Mouse (Mus musculus): ENCODE results near the gene Cacna1c. TPM values are rescaled to one million over a fixed set of nuclear protein-coding genes. Genes with fewer than 3 reads are reported as not detected.
A peak's percentile ranks its signal among the peaks of the same experiment; 100 is the strongest.

Cacna1c gene
- total RNA-seq, 2 experiments from 2014 or later: 53.4 to 54.5 TPM

DNA sequence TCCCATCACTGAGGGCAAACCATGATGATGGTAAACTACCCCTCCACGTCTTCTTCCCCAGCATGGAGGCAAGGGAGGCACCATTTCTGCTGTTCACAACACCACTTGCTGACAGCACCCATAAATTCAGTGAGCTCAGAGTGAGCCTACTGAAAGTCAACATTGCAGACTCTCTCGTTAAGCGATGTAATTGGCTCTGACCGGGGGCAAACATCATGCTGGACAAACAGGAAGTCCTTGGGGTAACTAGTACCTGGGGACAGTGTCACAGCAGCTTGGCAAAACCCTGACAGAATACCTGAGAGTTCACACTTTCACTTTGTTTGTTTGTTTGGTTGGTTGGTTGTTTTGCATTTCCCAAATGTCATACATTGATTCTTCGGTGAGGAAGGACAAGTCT lies 131.3 kb downstream of the Cacna1c start:
- no peak for DNase-seq (ENCODE audit: low spot score in 2 of 2)

DNA sequence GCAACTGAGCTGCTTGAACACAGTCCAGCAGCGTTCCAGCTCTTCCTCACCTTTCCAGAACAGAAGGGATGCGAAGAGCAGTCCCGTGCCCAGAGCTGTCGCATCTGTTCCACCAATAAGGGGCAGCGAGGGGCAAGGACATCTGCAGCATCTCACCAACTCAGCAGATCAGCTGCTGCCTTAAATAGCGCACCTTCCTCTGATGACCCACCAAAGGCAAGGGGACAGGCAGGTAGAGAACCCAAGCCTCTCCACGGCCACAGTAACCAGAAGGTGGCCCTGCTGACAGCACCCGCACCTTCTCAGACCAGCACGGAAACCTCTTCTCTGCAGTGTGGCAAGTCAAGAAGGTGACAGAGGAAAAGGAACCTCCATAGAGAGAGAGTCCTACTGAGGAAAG lies 131.8 kb downstream of the Cacna1c start:
- no peak for DNase-seq (ENCODE audit: low spot score in 2 of 2)

DNA sequence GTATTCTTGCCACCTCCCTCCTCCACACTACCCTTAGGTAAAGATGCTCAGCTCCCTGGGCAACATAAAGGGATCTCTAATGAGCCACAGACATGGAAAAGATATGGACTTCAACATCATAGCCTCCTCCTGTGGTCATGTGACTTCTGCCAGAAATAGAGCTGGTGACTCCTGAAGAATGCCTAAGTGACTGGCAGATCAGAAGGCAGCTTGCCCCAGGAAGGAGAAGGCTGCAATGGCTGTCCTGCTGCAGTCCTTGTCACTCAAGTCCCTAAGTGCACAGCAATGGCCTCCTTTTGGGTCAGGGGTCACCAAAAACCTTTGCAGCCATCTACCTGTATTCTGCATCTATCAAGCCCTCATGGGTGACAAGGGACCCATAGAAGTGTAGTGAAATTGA lies 133.5 kb downstream of the Cacna1c start:
- no peak for DNase-seq (ENCODE audit: low spot score in 2 of 2)

DNA sequence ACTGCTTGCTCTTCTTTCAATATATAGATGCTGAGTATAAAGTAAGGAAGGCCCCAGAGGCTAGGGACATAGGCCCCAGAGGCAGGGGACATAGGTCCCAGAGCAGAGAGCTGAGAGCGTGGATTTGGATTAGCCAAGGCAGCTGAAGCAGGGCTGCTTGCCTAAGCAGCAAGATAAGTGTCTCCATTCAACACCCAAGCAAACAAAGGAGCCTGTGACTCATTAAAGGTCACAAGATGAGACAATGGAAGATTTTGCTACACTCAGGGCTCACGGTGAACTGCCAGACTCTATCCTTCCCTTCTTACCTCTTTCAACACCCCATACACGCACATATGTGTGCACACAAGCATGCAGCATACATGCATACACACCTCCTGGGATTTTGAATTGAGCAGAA lies 137.3 kb downstream of the Cacna1c start:
- DNase-seq (ENCODE audit: low spot score in 2 of 2): no peak

DNA sequence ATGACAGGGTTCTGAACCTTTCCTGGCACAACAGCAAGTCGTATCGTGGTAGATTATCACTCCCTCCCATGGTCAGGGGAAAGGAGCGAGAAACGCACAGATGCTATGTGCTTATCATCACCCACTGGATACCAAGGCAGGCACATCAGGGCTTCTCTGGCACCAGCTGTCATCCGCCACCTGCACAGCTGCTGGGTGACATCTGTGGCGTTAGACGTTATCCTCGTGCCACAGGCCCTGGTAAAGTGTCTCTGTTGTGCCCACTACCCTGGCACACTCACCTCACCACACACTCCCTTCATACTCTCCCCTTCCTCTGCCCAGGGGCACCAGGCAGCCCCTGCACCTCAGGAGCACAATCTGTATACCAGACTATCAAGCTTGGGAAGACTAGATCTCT lies 137.8 kb downstream of the Cacna1c start:
- DNase-seq (ENCODE audit: low spot score in 2 of 2): no peak

DNA sequence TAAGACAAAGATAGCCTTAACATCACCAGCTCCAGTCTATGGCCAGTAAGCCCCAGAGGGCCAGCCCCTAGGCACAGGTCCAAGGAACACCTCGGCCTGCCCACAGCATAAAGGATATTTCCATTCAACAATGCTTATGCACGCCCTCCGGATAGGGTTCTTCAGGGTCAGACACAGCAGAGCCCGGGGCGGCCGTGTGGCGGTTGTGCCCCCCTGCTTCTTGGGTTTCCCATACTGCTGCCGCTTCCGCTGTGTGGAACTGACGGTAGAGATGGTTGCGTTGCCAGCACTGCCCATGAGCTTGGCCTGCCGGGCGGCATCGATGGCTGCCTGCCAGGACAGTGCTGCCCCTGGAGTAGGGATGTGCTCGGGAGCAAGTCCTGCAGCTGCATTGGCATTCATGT lies 139.1 kb downstream of the Cacna1c start:
- DNase-seq (ENCODE audit: low spot score in 2 of 2): peak; percentile 28 to 39

DNA sequence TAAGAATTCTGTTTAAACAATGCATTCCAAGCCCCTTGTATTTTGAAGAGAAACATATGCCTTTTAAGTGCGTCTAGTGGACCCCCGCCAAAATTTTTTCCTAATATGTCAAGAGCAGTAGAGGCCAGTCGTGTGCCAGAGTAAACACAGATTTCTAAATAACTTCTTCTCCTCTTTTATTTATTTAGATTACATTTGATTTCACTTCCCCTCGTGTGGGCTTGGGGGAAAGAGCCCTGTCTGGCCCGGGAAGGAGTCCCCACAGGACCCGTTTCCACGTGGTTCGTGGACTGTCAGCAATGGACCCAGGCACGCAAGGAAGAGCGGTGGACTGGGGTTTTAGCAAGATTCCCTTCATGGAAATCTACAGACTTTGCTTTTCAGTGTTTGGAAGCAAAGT lies 143.4 kb downstream of the Cacna1c start:
- DNase-seq (ENCODE audit: low spot score in 2 of 2): no peak

DNA sequence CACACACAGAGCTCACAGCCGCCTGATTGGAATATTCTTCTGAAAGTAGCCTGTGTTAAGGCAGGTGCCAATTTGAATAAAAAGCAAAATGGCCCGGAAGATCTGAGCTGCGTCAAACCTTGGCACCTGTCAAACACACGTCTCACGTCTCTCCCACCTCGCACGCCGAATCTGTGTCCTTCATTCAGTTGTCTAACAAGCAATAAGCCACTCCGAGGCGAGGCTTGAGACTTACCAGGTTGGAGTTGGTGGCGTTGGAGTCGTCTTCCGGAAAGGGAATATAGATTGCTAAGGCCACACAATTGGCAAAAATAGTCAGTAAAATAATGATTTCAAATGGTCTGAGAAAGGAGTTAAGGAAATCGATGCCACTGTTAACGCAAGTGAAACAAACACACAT lies 143.9 kb downstream of the Cacna1c start:
- no peak for DNase-seq (ENCODE audit: low spot score in 2 of 2)

DNA sequence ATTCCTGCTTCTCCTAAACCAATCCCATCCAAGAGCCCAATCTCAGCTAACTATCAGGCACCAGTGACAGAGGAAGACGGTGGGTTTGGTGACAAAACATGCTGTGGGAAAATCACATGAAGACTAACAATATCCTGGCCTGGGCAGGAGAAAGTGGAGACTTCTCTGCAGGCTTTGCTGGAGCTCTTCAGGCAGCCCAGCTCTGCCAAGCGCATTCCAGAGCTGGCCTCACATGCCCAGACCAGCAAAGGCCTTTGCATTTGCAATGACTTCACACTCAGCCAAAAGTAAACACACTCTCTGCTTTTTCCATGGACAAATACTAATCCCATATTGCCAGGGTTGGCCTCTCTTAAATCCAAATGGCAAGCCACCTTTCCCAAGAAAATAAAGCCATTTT lies 144.5 kb downstream of the Cacna1c start:
- no peak for DNase-seq (ENCODE audit: low spot score in 2 of 2)

DNA sequence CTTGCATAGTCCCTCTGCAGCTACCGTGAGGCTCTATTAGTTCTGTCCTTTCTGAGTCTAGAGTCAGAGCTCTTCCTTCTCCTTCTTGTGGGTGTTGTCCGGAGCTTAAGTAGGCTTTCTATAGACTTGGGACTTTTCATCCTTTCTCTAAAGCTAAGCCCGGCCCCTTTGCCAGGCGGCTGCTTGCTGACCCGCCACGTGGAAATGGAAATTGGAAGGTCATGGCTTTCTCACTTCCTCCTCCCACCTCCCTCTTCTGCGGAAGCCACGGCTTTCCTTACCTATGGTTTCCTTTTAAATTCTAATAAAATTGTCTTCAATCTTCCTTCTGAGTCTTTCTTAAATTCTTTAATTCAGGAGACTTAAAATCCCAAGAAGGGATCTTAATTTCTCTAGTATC lies 148.9 kb downstream of the Cacna1c start:
- DNase-seq (ENCODE audit: low spot score in 2 of 2): no peak

DNA sequence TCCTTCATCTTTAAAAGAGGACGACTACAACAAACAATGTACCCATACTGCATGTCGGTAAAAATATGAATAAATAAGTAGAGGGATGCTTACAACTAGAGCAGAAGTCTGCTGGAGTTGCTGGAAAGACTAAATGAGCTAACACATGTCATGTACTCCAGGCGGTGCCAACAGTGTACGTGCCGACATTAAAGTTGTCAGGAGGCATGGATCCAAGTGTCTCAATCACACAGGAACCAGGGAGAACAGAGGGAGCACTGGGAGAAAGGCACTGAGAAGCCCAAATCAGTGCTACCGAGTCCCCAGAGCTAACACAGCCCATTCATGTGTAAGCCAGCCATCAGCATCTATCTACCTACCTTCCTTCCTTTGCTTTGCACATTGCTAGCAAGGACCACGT lies 150.7 kb downstream of the Cacna1c start:
- no peak for DNase-seq (ENCODE audit: low spot score in 2 of 2)

DNA sequence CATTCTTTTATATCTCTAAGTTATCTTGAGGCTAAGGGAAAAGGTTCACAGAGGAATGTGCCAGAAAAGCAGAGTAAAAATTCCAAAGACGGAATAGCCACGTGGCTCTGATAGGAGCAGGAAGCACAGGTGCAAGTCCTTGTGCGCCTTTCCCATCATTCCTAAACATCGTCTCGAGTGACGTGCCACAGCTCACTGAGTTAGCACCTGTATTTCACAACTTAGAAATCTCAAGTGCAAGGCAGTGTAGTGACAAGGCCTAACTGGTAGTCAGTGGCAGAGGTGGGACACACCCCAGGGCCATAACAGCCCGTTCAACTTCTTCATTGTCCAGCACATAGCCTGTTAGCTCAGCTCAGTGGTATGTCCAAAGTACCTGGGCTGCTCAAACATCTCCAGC lies 152.1 kb downstream of the Cacna1c start:
- no peak for DNase-seq (ENCODE audit: low spot score in 2 of 2)

DNA sequence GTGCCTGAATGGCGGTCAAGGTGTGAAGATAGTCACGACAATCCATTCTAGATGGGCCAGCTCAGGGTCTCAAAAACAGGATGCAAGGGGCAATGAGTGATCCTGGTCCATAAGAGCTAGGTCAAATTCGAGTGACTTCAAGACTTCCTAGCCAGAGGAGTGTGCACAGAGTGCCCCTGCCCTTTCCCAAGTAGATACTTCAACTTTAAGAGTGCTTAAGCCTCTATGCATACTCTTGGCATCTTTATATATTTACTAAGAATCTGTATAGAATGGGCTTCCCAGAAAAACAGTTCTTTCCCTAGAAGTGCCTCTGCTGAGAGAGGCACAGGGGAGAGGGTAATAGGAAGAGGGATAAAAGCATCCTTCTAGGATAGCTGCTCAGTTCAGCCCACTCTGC lies 153.4 kb downstream of the Cacna1c start:
- no peak for DNase-seq (ENCODE audit: low spot score in 2 of 2)

DNA sequence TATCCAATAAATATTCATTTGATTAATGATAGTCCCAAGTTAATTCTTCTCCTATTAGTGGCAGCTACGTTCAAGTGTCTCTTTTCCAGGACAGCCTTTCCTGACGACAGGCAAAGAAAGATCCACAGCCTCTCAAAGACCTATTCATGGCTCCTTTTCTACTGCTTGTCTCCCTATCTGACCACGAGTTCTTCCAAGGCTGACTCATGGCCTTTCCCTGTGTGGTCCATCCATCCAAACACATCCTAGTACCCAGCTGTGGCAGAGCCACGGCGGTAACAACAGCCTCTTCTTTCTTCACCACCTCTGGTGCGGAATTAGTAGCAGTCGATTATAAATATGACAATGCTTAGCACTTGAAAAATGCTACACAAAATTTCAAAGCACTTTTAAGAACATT lies 155.3 kb downstream of the Cacna1c start:
- DNase-seq (ENCODE audit: low spot score in 2 of 2): no peak

DNA sequence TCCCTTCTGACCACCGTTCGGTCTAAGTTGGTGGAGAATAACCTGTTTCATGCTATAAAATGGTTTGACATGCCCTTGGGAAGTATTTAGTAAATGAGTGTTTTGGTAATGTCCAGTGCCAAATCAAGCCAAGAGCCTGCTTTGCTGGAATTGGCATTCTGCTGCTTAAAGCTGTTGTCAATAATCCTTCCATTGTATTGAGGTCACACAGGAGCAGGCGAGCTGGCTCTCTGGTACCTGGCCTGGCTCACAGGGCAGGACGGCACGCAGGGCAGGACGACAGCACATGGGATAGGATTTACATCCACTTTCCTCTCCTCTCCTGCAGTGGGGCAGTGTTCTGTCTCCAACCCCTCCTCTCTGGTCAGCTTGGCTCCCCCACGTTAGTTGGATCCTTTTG lies 156.4 kb downstream of the Cacna1c start:
- no peak for DNase-seq (ENCODE audit: low spot score in 2 of 2)

DNA sequence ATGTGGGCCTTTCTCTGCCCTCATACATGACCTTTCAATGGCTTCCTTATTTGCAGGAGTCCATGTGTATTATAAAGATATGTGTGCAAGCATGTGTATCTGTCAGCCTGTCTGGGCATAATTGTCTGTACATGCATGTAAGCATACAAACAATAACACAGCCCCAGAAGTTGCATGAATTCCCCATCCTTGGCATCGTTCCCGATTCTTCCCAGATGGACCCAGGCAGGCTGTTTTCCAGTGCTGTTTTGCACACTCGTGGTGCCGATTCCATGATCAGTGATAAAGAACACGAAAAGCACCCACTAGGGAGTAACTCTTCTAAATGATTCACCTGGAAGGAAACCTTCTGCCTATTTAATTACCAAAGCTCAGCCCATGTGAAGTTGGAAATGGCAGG lies 156.9 kb downstream of the Cacna1c start:
- DNase-seq (ENCODE audit: low spot score in 2 of 2): no peak

DNA sequence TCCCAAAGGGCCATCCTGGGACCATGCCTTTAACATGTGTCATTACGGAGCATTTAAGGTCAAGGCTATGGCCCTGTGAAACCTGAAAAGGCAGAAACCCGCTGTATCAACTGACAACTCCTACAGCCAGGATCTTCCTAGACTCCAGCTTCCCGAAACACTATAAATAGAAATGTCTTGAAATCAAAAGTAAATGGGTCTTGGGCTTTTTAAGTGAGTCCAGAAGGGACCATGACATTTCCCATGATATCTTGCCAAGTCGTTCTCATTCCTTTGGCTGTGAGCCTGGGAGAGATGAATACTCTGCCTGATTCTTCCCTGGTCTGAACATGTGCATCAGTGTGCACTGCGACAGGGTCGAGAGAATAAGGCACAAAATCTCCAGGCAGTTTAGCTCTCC lies 158.4 kb downstream of the Cacna1c start:
- no peak for DNase-seq (ENCODE audit: low spot score in 2 of 2)

DNA sequence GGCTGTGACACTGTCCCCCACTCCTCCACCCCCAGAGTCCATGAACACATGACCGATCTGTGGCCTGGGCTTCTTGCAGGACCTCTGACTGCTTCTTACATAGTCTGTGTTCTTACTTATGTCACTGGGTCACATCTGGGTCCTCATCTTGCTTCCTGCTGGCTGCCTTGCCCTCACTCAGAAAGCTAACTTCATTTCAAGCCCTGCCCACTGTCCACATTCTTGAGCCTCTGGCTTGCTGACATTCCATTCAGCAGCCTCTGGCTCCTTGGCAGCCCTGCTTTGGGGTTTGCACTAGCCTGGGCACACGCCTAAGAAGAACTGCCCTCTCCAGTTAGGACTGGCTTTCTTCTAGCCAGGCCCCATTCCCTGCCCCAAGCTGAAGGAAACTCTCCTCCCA lies 159.2 kb downstream of the Cacna1c start:
- DNase-seq (ENCODE audit: low spot score in 2 of 2): no peak

DNA sequence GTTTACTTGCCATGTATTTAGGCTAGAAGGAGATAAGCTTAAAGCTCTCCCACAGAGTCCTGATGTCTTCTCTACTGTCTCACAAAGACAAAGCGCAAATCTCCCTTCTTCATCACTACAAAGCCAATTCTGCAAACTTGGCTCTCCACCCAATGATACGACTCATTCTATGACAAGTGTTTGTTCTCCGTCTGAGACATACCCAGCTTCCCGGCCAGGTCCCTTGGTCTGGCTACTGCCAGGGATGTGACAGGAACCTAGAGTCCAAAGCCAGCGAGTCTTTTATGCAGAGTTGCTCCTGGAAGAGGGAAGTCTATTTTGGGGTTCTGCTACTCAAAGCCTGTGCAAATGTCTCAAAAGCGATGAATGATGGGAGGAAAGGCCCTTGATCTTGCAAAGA lies 160.9 kb downstream of the Cacna1c start:
- no peak for DNase-seq (ENCODE audit: low spot score in 2 of 2)

DNA sequence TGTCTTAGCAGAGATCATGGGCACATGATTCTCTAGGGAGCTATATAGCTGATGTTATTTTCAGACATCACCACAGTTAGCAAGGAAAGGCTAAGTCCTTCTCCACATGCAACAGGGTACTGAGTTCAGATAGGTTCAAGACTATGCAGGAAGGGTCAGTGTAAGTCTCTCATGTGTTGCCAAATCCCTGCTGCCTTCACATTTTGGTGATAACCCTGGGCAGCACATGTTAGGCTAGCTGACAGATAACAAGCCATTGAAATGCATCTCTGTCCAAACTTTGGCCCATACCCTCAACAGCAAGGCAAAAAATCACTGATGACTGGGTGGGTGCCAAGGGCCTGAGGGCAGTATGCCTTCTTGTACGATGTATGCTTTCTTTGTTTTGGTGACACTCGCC lies 161.3 kb downstream of the Cacna1c start:
- DNase-seq (ENCODE audit: low spot score in 2 of 2): no peak

DNA sequence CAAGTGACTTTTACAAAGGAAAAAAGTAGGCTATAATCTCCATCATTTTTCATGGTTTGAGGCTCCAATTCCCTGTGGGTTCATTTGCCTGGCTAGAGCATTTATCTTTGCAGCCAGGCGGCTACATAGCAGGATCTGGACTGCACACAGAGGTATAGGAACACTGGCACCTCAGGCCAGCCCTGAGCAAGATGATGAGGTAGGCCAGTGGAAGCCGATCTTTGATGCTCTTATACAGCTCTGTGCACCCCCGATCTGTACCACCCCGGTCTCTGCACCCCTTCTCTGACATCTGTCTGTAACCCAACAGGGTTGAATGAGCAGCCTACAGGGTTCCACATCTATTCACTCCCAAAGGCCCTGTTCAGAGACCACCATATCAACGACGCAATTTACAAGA lies 168.3 kb downstream of the Cacna1c start:
- no peak for DNase-seq (ENCODE audit: low spot score in 2 of 2)

DNA sequence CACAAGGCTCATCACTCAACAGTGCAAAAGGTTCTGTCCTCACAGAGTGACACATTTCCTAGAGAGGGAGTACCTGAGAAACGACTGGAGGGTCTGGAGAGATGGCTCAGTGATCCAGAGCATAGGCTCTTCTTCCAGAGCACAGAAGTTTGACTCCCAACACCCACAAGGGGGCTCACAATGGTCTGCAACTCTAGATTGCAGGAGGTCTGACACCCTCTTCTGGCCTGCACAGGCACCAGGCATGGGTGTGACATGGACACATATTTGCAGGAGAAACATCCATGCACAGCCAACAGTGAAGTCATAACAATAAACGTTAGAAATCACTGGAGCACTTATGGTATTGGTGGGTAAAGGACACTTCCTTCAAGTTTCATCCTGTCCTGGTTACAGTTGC lies 173.4 kb downstream of the Cacna1c start:
- no peak for DNase-seq (ENCODE audit: low spot score in 2 of 2)

DNA sequence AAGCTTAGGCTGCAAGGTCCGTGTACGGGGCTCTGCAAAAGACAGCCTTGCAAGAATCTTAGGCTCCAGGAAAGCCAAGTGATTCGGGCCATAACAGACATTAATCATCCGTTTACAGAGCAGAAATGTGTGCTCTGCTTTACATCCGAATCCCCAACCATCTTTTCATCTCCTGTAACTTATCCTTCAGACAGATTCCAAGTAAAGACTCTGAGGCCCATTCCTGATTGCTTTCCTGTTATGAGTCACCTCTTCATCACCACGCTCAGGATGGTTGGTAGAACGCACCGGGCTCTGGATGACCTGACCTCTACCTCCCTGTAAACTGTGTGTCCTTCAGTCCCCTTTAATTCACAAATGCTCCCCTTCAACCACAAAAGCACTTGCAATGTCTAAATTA lies 175.0 kb downstream of the Cacna1c start:
- DNase-seq (ENCODE audit: low spot score in 2 of 2): no peak

DNA sequence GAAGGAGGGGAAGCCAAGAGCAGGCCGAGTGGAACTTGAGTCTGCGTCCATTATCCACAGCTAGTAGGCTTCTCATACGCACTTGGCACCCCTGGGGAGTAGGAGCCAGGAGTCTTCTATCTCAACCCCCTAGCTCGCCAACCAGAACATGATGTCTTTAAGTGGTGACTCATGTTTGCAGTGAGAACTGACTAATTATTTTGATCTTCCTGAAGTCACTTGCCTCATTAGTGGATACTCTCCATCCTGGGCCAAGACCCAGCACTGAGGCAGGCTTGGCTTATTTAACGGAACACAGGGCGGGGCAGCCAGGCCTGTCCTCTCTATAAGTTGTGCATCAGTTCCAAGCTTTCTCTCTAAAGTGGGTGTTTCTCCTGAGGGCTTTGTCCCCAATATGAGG lies 177.3 kb downstream of the Cacna1c start:
- no peak for DNase-seq (ENCODE audit: low spot score in 2 of 2)

DNA sequence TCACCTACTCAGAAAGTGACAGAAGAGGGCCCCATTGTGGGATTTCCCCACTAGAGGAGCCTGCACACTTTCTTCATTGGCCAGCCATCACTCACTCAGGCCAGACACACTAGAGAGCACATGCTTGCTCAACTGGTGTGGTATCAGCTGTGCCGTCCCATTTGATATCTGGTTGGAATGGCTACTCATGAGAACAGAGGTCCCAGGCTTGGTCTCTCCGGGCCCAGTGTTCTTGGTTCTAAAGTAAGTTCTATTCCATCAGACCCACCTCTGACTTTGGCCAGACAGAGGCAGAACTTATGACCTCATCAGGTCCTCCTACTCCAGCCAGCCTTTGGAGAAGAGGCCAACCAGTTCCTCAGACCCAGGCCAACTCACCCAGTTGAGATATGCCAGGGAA lies 178.0 kb downstream of the Cacna1c start:
- DNase-seq (ENCODE audit: low spot score in 2 of 2): no peak

All from left cerebral cortex, adult 18-20 months (tissue).